Mouse (Mus musculus) heart, embryonic 12.5 days (tissue): Measurements from ENCODE around the gene D5Ertd579e. TPM values are rescaled to one million over a fixed set of nuclear protein-coding genes. Genes with fewer than 3 reads are reported as not detected.

ENCODE experiments used
- ATAC-seq: fragments of 200-750 bp; cut with Nextera tagmentation; 2 replicates; pipeline ENCODE4 v1.8.0; 2017; ENCODE audit warnings: moderate TSS enrichment, moderate library complexity; ENCODE audit not compliant: insufficient number of reproducible peaks, low FRiP score
- H3K27ac ChIP-seq: fragments of 300-500 bp; sonication (generic); 2 replicates; pipeline ENCODE4 v1.5.1; 2016; ENCODE audit warnings: mild to moderate bottlenecking, moderate library complexity; ENCODE audit not compliant: poor library complexity, severe bottlenecking
- H3K27me3 ChIP-seq: fragments of 300-500 bp; sonication (generic); replicated peaks from 2 replicates; pipeline ENCODE4 v1.6.1; 2016; ENCODE audit warnings: mild to moderate bottlenecking, moderate library complexity
- H3K36me3 ChIP-seq: fragments of 300-500 bp; sonication (generic); 2 replicates; pipeline ENCODE4 v1.6.1; 2016; ENCODE audit warnings: mild to moderate bottlenecking, moderate library complexity
- H3K4me1 ChIP-seq: fragments of 300-500 bp; sonication (generic); replicated peaks from 2 replicates; pipeline ENCODE4 v1.6.1; 2016; ENCODE audit warnings: mild to moderate bottlenecking
- H3K4me2 ChIP-seq: fragments of 300-500 bp; sonication (generic); 2 replicates; pipeline ENCODE4 v1.6.1; 2016; ENCODE audit warnings: mild to moderate bottlenecking, moderate library complexity
- H3K4me3 ChIP-seq: fragments of 300-500 bp; sonication (generic); 2 replicates; pipeline ENCODE4 v1.5.1; 2016; ENCODE audit warnings: mild to moderate bottlenecking
- H3K9ac ChIP-seq: fragments of 300-500 bp; sonication (generic); 2 replicates; pipeline ENCODE4 v1.6.1; 2016; ENCODE audit warnings: mild to moderate bottlenecking, moderate library complexity
- H3K9me3 ChIP-seq: fragments of 300-500 bp; sonication (generic); replicated peaks from 2 replicates; pipeline ENCODE4 v1.6.1; 2016; ENCODE audit warnings: mild to moderate bottlenecking, moderate library complexity
- WGBS: fragments of 180-500 bp; shearing (Covaris S2); methylation state at CpG from one replicate; pipeline ENCODE4 v1.1.7; 2016; 5-methylcytosine and 5-hydroxymethylcytosine counted together
- polyA plus RNA-seq: library from polyadenylated mRNA; unstranded; fragments of >200 nt; fragmentation: Nextera tagmentation; extraction: Ambion mirVana; gene quantifications from 2 replicates; pipeline ENCODE4 v1.2.1, GENCODE M21; 2016

The D5Ertd579e gene
- polyA plus RNA-seq, 1 experiment from 2014 or later: 35.1 TPM

GRCm38 (mm10) chr5:36581259-36581923 lies 114.4 kb downstream of the D5Ertd579e start:
- Histone ChIP-seq H3K4me2 (peak overlapping the region; percentile 99), H3K27ac (peak overlapping the region; percentile 67), H3K4me3 (peak overlapping the region; percentile 59), H3K9me3 (no peaks in the 10 kb centered on the region), H3K27me3 (no peaks in the 10 kb centered on the region; the same call in 1 of the 2 replicates), H3K4me1 (peaks cover 15% of the 10 kb centered on the region), H3K9ac (peak overlapping the region; percentile 82), H3K36me3 (no peaks in the 10 kb centered on the region)
- 1% methylated on average over 40 of the region's 40 CpGs for WGBS
- peak; percentile 1; the same call in 1 of the 2 replicates for ATAC-seq

DNA sequence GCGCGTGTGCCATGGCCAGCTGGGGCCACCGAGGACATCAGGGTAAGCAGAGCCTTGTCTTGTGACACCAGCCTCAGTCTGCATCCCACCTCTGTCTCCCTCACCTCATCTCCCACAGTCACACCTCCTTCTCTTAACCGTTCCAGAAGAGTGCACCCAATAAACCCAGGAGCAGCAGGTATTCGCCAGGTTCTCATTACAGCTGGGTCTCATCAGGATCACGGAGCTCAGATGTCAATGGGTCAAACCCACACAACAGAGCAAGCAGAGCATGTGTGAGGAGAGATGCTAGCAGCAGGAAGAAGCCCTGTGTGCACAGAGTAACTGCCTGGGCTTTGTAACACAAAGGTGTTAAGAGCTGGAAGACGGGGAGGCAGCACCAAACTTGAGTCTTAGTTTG lies 115.9 kb downstream of the D5Ertd579e start:
- 88% methylated on average over 7 of the region's 7 CpGs for WGBS
- Histone ChIP-seq H3K4me3 (no peak overlapping the region), H3K9me3 (no peaks in the 10 kb centered on the region)

DNA sequence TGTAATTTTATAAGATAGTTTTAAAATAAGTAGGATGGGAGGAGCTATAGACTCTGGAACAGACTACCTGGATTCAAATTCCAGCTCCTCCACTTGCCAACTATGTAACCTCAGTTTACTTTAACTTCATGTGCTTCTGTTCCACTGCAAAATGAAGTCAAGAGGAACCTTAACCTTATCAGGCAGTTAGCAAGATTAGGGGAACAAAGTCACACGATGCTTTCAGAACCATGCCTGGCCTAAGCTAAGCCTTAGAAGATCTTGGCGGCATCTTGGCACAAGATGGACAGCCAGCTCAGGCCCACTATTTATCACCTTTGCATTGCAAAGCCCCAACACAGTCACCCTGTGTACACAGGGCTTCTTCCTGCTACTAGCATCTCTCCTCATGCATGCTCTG lies 116.8 kb downstream of the D5Ertd579e start:
- Histone ChIP-seq H3K36me3 (no peaks in the 10 kb centered on the region), H3K27ac (no peak overlapping the region), H3K9ac (no peak overlapping the region), H3K4me1 (peaks cover 36% of the 10 kb centered on the region), H3K27me3 (no peaks in the 10 kb centered on the region), H3K4me2 (no peak overlapping the region), H3K9me3 (no peaks in the 10 kb centered on the region), H3K4me3 (no peak overlapping the region)
- 28% methylated on average over 2 of the region's 2 CpGs for WGBS
- no peak for ATAC-seq

More for the DNA sequence above, 115.9 kb downstream of the D5Ertd579e start:
- no peaks in the 10 kb centered on the region for H3K36me3 ChIP-seq
- H3K9ac ChIP-seq: no peak overlapping the region
- H3K4me1 ChIP-seq: peaks cover 26% of the 10 kb centered on the region
- H3K27me3 ChIP-seq: no peaks in the 10 kb centered on the region; the same call in 1 of the 2 replicates
- H3K4me2 ChIP-seq: no peak overlapping the region
- no peak for ATAC-seq
- H3K27ac ChIP-seq: no peak overlapping the region

GRCm38 (mm10) chr5:36576457-36576856 lies 119.4 kb downstream of the D5Ertd579e start:
- Histone ChIP-seq H3K27ac (no peak overlapping the region), H3K36me3 (peaks cover 2% of the 10 kb centered on the region), H3K27me3 (no peaks in the 10 kb centered on the region), H3K4me2 (no peak overlapping the region), H3K9me3 (no peaks in the 10 kb centered on the region), H3K4me3 (no peak overlapping the region), H3K9ac (no peak overlapping the region), H3K4me1 (peaks cover 49% of the 10 kb centered on the region)
- ATAC-seq: no peak
- WGBS: 82% methylated on average over 3 of the region's 3 CpGs

DNA sequence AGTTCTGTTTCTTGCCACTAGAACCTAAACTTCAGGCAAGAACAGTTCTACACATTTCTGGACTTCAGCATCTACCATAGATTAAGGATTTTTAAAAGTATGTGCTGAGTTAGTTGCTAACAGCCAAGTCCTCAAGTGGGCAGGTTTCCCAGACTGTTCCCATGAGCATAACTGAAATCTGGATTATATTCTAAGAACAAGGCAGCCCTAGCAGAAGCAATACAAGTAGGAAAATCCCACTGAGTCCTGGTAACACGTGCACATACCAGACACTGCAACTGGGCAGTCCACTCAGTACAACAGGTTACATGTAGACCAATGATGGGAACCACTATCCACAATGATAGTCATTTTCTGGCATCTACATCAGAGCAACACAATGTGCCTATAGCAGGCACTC lies 120.1 kb downstream of the D5Ertd579e start:
- Histone ChIP-seq H3K27me3 (no peaks in the 10 kb centered on the region), H3K9me3 (no peaks in the 10 kb centered on the region), H3K4me1 (peaks cover 42% of the 10 kb centered on the region), H3K27ac (no peak overlapping the region), H3K36me3 (peaks cover 9% of the 10 kb centered on the region), H3K4me2 (no peak overlapping the region), H3K4me3 (no peak overlapping the region), H3K9ac (no peak overlapping the region)
- 83% methylated on average over 1 of the region's 1 CpGs for WGBS
- ATAC-seq: no peak

- H3K36me3 ChIP-seq: peaks cover 12% of the 10 kb centered on the region
- H3K4me2 ChIP-seq: no peak overlapping the region
- peak overlapping the region; percentile 80 for H3K27ac ChIP-seq
- no peak for ATAC-seq
- H3K9me3 ChIP-seq: no peaks in the 10 kb centered on the region
- no peaks in the 10 kb centered on the region for H3K27me3 ChIP-seq
- peaks cover 37% of the 10 kb centered on the region for H3K4me1 ChIP-seq
- H3K9ac ChIP-seq: no peak overlapping the region
- no peak overlapping the region for H3K4me3 ChIP-seq
- 80% methylated on average over 3 of the region's 3 CpGs for WGBS
Measured at GRCm38 (mm10) chr5:36575227-36575626, 120.6 kb downstream of the D5Ertd579e start.

GRCm38 (mm10) chr5:36574147-36574870 lies 121.5 kb downstream of the D5Ertd579e start:
- H3K9me3 ChIP-seq: no peaks in the 10 kb centered on the region
- WGBS: 23% methylated on average over 8 of the region's 8 CpGs
- H3K4me2 ChIP-seq: peak overlapping the region; percentile 4; the same call in 1 of the 2 replicates
- peaks cover 37% of the 10 kb centered on the region for H3K4me1 ChIP-seq
- 0 out of 2 replicates have a peak overlapping the region, but pooled peaks have one; percentile 3 for H3K9ac ChIP-seq
- H3K27me3 ChIP-seq: no peaks in the 10 kb centered on the region
- H3K27ac ChIP-seq: peak overlapping the region; percentile 80
- no peak overlapping the region for H3K4me3 ChIP-seq
- peaks cover 12% of the 10 kb centered on the region for H3K36me3 ChIP-seq
- no peak for ATAC-seq

GRCm38 (mm10) chr5:36573354-36573753 lies 122.5 kb downstream of the D5Ertd579e start:
- Histone ChIP-seq H3K4me3 (no peak overlapping the region), H3K36me3 (peaks cover 12% of the 10 kb centered on the region), H3K4me1 (peaks cover 34% of the 10 kb centered on the region), H3K27me3 (no peaks in the 10 kb centered on the region), H3K4me2 (peak overlapping the region; percentile 4; the same call in 1 of the 2 replicates), H3K9ac (no peak overlapping the region), H3K9me3 (no peaks in the 10 kb centered on the region), H3K27ac (peak overlapping the region; percentile 80)
- 17% methylated on average over 3 of the region's 3 CpGs for WGBS
- peak; percentile 49; the same call in 1 of the 2 replicates for ATAC-seq

DNA sequence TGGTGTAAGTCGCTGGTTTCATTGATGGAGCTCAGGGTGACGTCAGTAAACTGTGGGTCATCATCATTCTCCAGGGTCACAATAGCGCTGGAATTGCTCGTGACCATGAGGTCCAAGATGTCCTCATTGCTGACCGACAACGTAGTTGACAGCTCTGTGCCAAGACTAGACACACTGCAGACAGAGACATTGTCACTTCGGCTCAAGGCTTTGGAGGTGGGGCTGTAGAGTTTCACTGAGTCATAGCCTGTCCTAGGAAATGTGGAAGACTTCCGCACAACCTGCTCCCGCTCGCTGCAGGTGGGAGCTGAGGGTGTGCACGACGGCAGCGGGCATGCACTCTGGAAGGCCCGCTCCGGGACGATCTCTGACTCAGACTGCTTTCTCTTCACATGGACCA lies 124.5 kb downstream of the D5Ertd579e start:
- WGBS: 90% methylated on average over 16 of the region's 16 CpGs
- H3K9me3 ChIP-seq: no peaks in the 10 kb centered on the region
- no peak overlapping the region for H3K27ac ChIP-seq
- peaks cover 12% of the 10 kb centered on the region for H3K36me3 ChIP-seq
- ATAC-seq: no peak
- no peak overlapping the region for H3K4me2 ChIP-seq
- H3K9ac ChIP-seq: no peak overlapping the region
- H3K4me3 ChIP-seq: no peak overlapping the region
- H3K4me1 ChIP-seq: peaks cover 49% of the 10 kb centered on the region
- H3K27me3 ChIP-seq: no peaks in the 10 kb centered on the region

DNA sequence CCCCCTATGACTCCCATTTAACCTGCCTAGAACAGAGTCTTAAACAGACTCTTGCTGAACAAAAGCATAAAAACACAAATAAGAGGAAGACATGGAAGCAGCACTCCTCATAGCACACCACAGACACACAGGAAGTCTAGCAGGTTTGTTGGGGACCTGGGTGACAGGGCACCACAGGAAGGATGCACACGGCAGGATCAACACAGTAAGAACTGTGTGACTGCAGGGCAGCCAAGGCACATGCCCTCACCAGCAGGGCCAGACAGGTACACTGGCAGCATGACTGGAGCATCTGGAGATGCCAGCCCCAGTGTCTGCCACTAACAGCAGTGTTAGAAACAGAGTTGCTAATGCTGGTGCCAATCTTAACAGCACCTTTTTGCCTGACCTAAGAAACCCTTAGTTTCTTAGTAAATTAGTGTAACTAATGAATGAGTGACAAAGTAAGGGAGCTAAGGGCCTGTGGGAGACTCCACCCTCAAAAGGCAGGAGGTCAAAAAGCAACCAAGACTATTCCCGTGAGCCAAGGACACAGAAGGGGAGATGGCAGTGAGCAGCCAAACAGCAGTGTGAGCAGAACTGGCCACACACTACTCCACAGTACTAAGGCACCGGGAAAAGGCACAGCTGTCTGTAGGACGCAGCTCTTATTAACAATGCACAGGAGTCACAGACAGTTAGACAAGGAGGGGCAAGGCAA lies 125.1 kb downstream of the D5Ertd579e start:
- Histone ChIP-seq H3K4me1 (peaks cover 45% of the 10 kb centered on the region), H3K9me3 (no peaks in the 10 kb centered on the region), H3K4me2 (no peak overlapping the region), H3K9ac (no peak overlapping the region), H3K36me3 (peaks cover 12% of the 10 kb centered on the region), H3K4me3 (no peak overlapping the region), H3K27me3 (no peaks in the 10 kb centered on the region), H3K27ac (no peak overlapping the region)
- 75% methylated on average over 4 of the region's 4 CpGs for WGBS
- no peak for ATAC-seq

DNA sequence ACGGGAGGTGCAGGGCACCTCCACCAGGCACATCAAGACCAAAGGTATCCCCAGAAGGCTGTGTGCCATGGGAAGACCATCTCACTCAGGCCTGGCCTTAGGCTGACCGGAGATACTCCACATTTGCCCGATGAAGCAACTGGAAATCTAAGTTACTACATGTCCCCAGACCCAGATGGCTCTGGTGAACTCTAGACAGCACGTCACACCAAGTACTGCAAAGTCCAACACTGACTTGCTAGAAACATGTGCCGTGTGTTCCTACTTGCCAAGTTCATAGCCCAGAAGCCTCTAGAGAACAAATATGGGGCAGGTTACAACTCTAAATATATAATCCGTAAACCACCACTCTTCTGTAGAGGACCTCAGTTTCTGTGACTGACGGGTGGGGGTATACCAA lies 125.7 kb downstream of the D5Ertd579e start:
- Histone ChIP-seq H3K9ac (no peak overlapping the region), H3K27me3 (no peaks in the 10 kb centered on the region), H3K4me2 (no peak overlapping the region), H3K4me3 (no peak overlapping the region), H3K36me3 (peaks cover 12% of the 10 kb centered on the region), H3K27ac (no peak overlapping the region), H3K9me3 (no peaks in the 10 kb centered on the region), H3K4me1 (peaks cover 39% of the 10 kb centered on the region)
- no peak for ATAC-seq
- 85% methylated on average over 7 of the region's 7 CpGs for WGBS
